7 mouse cellular contexts compared by ENCODE assay signal in the genomic region with DNA sequence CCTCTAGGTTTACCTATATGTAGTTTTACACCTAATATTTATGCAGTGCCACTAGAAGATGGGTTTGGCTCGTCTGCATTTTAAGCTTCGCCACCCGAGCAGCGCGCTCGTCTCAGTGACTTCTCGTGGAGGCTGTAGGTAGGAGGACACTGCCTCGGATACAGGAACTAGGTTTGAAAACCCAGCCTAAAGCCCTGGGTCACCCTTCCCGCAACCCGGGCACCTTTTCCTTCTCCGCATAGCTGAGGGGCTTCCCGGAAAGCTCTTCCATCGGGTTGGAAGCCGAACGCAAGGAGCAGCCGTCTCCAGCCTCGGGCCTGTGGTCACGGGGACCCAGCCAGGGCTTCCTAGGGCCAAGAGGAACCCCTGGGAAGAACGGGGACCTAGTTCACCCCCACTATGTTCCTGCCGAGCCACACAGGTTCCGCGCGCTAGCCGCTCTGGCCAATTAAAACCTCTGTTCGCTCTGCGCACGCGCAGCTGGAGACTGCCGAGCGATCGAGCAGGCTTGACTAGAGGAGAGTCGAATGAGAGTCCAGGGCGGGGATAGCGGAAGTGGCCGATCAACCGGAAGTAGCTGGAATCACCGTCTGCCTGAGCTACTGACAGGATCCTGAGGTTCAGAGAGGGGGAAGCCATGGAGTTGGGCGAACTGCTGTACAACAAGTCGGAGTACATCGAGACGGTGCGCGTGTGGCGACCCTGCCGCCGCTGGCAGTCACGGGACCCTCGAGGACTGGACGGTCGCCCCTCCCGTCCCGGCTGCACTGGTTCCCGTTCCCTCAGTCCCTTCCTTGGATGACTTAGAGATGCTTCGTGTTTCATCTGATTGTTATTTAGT. TPM values are rescaled to one million over a fixed set of nuclear protein-coding genes. Genes with fewer than 3 reads are reported as not detected.
A peak's percentile ranks its signal among the peaks of the same experiment; 100 is the strongest.
DNase-seq lines count a peak whose midpoint lies in the region; ATAC-seq lines count a peak whose summit lies in the region.

A gene (minus strand): TSS at position 489 of the 841 bp plus-strand sequence.
A gene (plus strand): TSS at position 545 of the 841 bp plus-strand sequence.

- intact Hi-C loops in left cerebral cortex, postnatal 36 days (cut with DNase I): no loop called here

- peak within 1 kb of the TSS; percentile 86 for H3K4me3 ChIP-seq in intestine, embryonic 16.5 days (ENCODE audit: low read length)
- peak within 1 kb of the TSS; percentile 73 for H3K4me3 ChIP-seq in midbrain, embryonic 11.5 days (ENCODE audit: low read depth, low read length)

- under 1% methylated on average over 54 of the region's 54 CpGs for WGBS in intestine, embryonic 16.5 days
- under 1% methylated on average over 54 of the region's 54 CpGs for WGBS in midbrain, embryonic 11.5 days

- H3K27ac ChIP-seq in intestine, embryonic 16.5 days (ENCODE audit: low read length): peak within 1 kb of the TSS; percentile 60
- no peak within 1 kb of the TSS; the same call in 1 of the 2 replicates for H3K27ac ChIP-seq in midbrain, embryonic 11.5 days (ENCODE audit: low read depth, low read length)

- peak; percentile 97 for DNase-seq in adrenal gland, adult 8-10 months
- peak; percentile 98 for DNase-seq in embryo, embryonic 9.5 days (ENCODE audit: extremely low spot score)
- DNase-seq in gastrocnemius, postnatal 4 days (ENCODE audit: low spot score in 2 of 2): peak; percentile 91 to 97
- DNase-seq in left cerebral cortex, postnatal 36 days (ENCODE audit: low spot score in 2 of 2): peak; percentile 99
- peak; percentile 100 for DNase-seq in midbrain, embryonic 11.5 days (ENCODE audit: low spot score, missing footprints)
- DNase-seq in skeletal muscle tissue, adult 2 months (ENCODE audit: low read depth, low spot score): peak; percentile 96

- H3K9ac ChIP-seq in intestine, embryonic 16.5 days (ENCODE audit: low read depth, low read length): peak within 1 kb of the TSS; percentile 87
- peak within 1 kb of the TSS; percentile 86 for H3K9ac ChIP-seq in midbrain, embryonic 11.5 days (ENCODE audit: low read length)

- no peaks in the 10 kb centered on the region for H3K9me3 ChIP-seq in intestine, embryonic 16.5 days (ENCODE audit: control insufficient read depth, low read length)
- no peaks in the 10 kb centered on the region for H3K9me3 ChIP-seq in midbrain, embryonic 11.5 days (ENCODE audit: control insufficient read depth, low read length)

- H3K4me1 ChIP-seq in intestine, embryonic 16.5 days (ENCODE audit: control insufficient read depth, insufficient read depth, low read length): peaks cover 5% of the 10 kb centered on the region
- peaks cover 12% of the 10 kb centered on the region; the same call in 1 of the 2 replicates for H3K4me1 ChIP-seq in midbrain, embryonic 11.5 days (ENCODE audit: control insufficient read depth, insufficient read depth, low read length)

- peak; percentile 99 for ATAC-seq in intestine, embryonic 16.5 days
- ATAC-seq in midbrain, embryonic 11.5 days (ENCODE audit: low FRiP score): peak; percentile 97

- peaks cover 5% of the 10 kb centered on the region for H3K36me3 ChIP-seq in intestine, embryonic 16.5 days (ENCODE audit: control insufficient read depth, insufficient read depth, low read length)
- no peaks in the 10 kb centered on the region; the same call in 1 of the 2 replicates for H3K36me3 ChIP-seq in midbrain, embryonic 11.5 days (ENCODE audit: control insufficient read depth, insufficient read depth, low read length)

- no peaks in the 10 kb centered on the region for H3K27me3 ChIP-seq in intestine, embryonic 16.5 days (replicated peaks; ENCODE audit: control insufficient read depth, insufficient read depth, low read length)
- H3K27me3 ChIP-seq in midbrain, embryonic 11.5 days (ENCODE audit: control insufficient read depth, insufficient read depth, low read length): no peaks in the 10 kb centered on the region

- peak within 1 kb of the TSS; percentile 62 for H3K4me2 ChIP-seq in intestine, embryonic 16.5 days (ENCODE audit: low read depth, low read length)
- peak within 1 kb of the TSS; percentile 66 for H3K4me2 ChIP-seq in midbrain, embryonic 11.5 days

RNA-seq across cellular contexts. Expression of the first gene that starts in this region (rescaled TPM):
- total RNA-seq in adrenal gland, adult 8-10 months (2022): 1 to 10 TPM; 1.5 to 2.5 (median 2.1) TPM
- 1 to 10 TPM; 2.0 to 2.4 TPM for total RNA-seq in gastrocnemius, postnatal 4 days (2021)
- polyA plus RNA-seq in intestine, embryonic 16.5 days (2015; fragmentation: Nextera tagmentation; extraction: Ambion mirVana): 9.1 and 10.8 TPM in 2 replicates
- total RNA-seq in left cerebral cortex, postnatal 36 days (2021): 1 to 10 TPM; 1.1 to 1.9 TPM
- polyA plus RNA-seq in midbrain, embryonic 11.5 days (2014; fragmentation: Nextera tagmentation; extraction: Ambion mirVana): 19.0 and 22.6 TPM in 2 replicates

RNA-seq across cellular contexts. Expression of the second gene that starts in this region (rescaled TPM):
- 10 to 100 TPM; 63.1 to 82.7 (median 76.1) TPM for total RNA-seq in adrenal gland, adult 8-10 months (2022)
- total RNA-seq in gastrocnemius, postnatal 4 days (2021): 10 to 100 TPM; 51.9 to 52.1 TPM
- 117 and 122 TPM in 2 replicates for polyA plus RNA-seq in intestine, embryonic 16.5 days (2015; fragmentation: Nextera tagmentation; extraction: Ambion mirVana)
- total RNA-seq in left cerebral cortex, postnatal 36 days (2021): 100 to 1,000 TPM in 1 of 2 experiments, 10 to 100 TPM in 1; 99.2 to 101 TPM
- polyA plus RNA-seq in midbrain, embryonic 11.5 days (2014; fragmentation: Nextera tagmentation; extraction: Ambion mirVana): 140 and 141 TPM in 2 replicates
